Mouse (Mus musculus): ENCODE measurements around the gene Fgf8. TPM values are rescaled to one million over a fixed set of nuclear protein-coding genes. Genes with fewer than 3 reads are reported as not detected.

Gene Fgf8
- polyA plus RNA-seq, 1 experiment: not detected

GRCm38 (mm10) chr19:45741431-45742217 lies 1.1 kb downstream of the Fgf8 start:
- no peaks in the 10 kb centered on the region for H3K4me1 ChIP-seq (ENCODE audit: control insufficient read depth, insufficient read depth, low read length)
- H3K4me3 ChIP-seq (ENCODE audit: insufficient read depth, low read length): no peak overlapping the region
- TF ChIP-seq CTCF (IDR thresholded peaks at IDR 0.05; ENCODE audit: borderline replicate concordance, insufficient read depth, low read length): no peak
- no peak for TF ChIP-seq POLR2A (IDR thresholded peaks at IDR 0.05; ENCODE audit: low read depth, low read length)
- no peak overlapping the region for H3K27ac ChIP-seq (ENCODE audit: insufficient read depth, low read length)

GRCm38 (mm10) chr19:45740817-45741216 lies 1.9 kb downstream of the Fgf8 start:
- Histone ChIP-seq H3K4me1 (ENCODE audit: control insufficient read depth, insufficient read depth, low read length) (no peaks in the 10 kb centered on the region), H3K27ac (ENCODE audit: insufficient read depth, low read length) (no peak overlapping the region), H3K4me3 (ENCODE audit: insufficient read depth, low read length) (no peak overlapping the region)
- TF ChIP-seq POLR2A (IDR thresholded peaks at IDR 0.05; ENCODE audit: low read depth, low read length) (no peak), CTCF (IDR thresholded peaks at IDR 0.05; ENCODE audit: borderline replicate concordance, insufficient read depth, low read length) (no peak)

GRCm38 (mm10) chr19:45740233-45740632 lies 2.5 kb downstream of the Fgf8 start:
- H3K4me1 ChIP-seq (ENCODE audit: control insufficient read depth, insufficient read depth, low read length): no peaks in the 10 kb centered on the region
- no peak overlapping the region for H3K4me3 ChIP-seq (ENCODE audit: insufficient read depth, low read length)
- no peak overlapping the region for H3K27ac ChIP-seq (ENCODE audit: insufficient read depth, low read length)
- TF ChIP-seq CTCF (IDR thresholded peaks at IDR 0.05; ENCODE audit: borderline replicate concordance, insufficient read depth, low read length): no peak
- TF ChIP-seq POLR2A (IDR thresholded peaks at IDR 0.05; ENCODE audit: low read depth, low read length): no peak

- no peaks in the 10 kb centered on the region for H3K4me1 ChIP-seq (ENCODE audit: control insufficient read depth, insufficient read depth, low read length)
- H3K4me3 ChIP-seq (ENCODE audit: insufficient read depth, low read length): no peak overlapping the region
- no peak overlapping the region for H3K27ac ChIP-seq (ENCODE audit: insufficient read depth, low read length)
- TF ChIP-seq POLR2A (IDR thresholded peaks at IDR 0.05; ENCODE audit: low read depth, low read length) (no peak), CTCF (IDR thresholded peaks at IDR 0.05; ENCODE audit: borderline replicate concordance, insufficient read depth, low read length) (no peak)
Measured at GRCm38 (mm10) chr19:45738521-45738920, 4.2 kb downstream of the Fgf8 start.

GRCm38 (mm10) chr19:45737846-45738484 lies 4.8 kb downstream of the Fgf8 start:
- no peak overlapping the region for H3K27ac ChIP-seq (ENCODE audit: insufficient read depth, low read length)
- TF ChIP-seq CTCF (IDR thresholded peaks at IDR 0.05; ENCODE audit: borderline replicate concordance, insufficient read depth, low read length) (no peak), POLR2A (IDR thresholded peaks at IDR 0.05; ENCODE audit: low read depth, low read length) (no peak)
- H3K4me1 ChIP-seq (ENCODE audit: control insufficient read depth, insufficient read depth, low read length): no peaks in the 10 kb centered on the region
- no peak overlapping the region for H3K4me3 ChIP-seq (ENCODE audit: insufficient read depth, low read length)

GRCm38 (mm10) chr19:45737208-45737845 lies 5.4 kb downstream of the Fgf8 start:
- Histone ChIP-seq H3K4me1 (ENCODE audit: control insufficient read depth, insufficient read depth, low read length) (no peaks in the 10 kb centered on the region), H3K4me3 (ENCODE audit: insufficient read depth, low read length) (no peak overlapping the region), H3K27ac (ENCODE audit: insufficient read depth, low read length) (no peak overlapping the region)
- TF ChIP-seq POLR2A (IDR thresholded peaks at IDR 0.05; ENCODE audit: low read depth, low read length): no peak
- no peak for TF ChIP-seq CTCF (IDR thresholded peaks at IDR 0.05; ENCODE audit: borderline replicate concordance, insufficient read depth, low read length)

GRCm38 (mm10) chr19:45736855-45737207 lies 5.9 kb downstream of the Fgf8 start:
- H3K4me3 ChIP-seq (ENCODE audit: insufficient read depth, low read length): no peak overlapping the region
- H3K27ac ChIP-seq (ENCODE audit: insufficient read depth, low read length): no peak overlapping the region
- no peaks in the 10 kb centered on the region for H3K4me1 ChIP-seq (ENCODE audit: control insufficient read depth, insufficient read depth, low read length)
- TF ChIP-seq POLR2A (IDR thresholded peaks at IDR 0.05; ENCODE audit: low read depth, low read length) (no peak), CTCF (IDR thresholded peaks at IDR 0.05; ENCODE audit: borderline replicate concordance, insufficient read depth, low read length) (no peak)

GRCm38 (mm10) chr19:45736241-45736640 lies 6.5 kb downstream of the Fgf8 start:
- no peak overlapping the region for H3K4me3 ChIP-seq (ENCODE audit: insufficient read depth, low read length)
- H3K27ac ChIP-seq (ENCODE audit: insufficient read depth, low read length): no peak overlapping the region
- H3K4me1 ChIP-seq (ENCODE audit: control insufficient read depth, insufficient read depth, low read length): no peaks in the 10 kb centered on the region
- TF ChIP-seq POLR2A (IDR thresholded peaks at IDR 0.05; ENCODE audit: low read depth, low read length): no peak
- no peak for TF ChIP-seq CTCF (IDR thresholded peaks at IDR 0.05; ENCODE audit: borderline replicate concordance, insufficient read depth, low read length)

- no peaks in the 10 kb centered on the region for H3K4me1 ChIP-seq (ENCODE audit: control insufficient read depth, insufficient read depth, low read length)
- no peak overlapping the region for H3K27ac ChIP-seq (ENCODE audit: insufficient read depth, low read length)
- TF ChIP-seq POLR2A (IDR thresholded peaks at IDR 0.05; ENCODE audit: low read depth, low read length) (no peak), CTCF (IDR thresholded peaks at IDR 0.05; ENCODE audit: borderline replicate concordance, insufficient read depth, low read length) (no peak)
- H3K4me3 ChIP-seq (ENCODE audit: insufficient read depth, low read length): no peak overlapping the region
Measured at GRCm38 (mm10) chr19:45734762-45735161, 8.0 kb downstream of the Fgf8 start.

- Histone ChIP-seq H3K4me3 (ENCODE audit: insufficient read depth, low read length) (no peak overlapping the region), H3K4me1 (ENCODE audit: control insufficient read depth, insufficient read depth, low read length) (no peaks in the 10 kb centered on the region), H3K27ac (ENCODE audit: insufficient read depth, low read length) (no peak overlapping the region)
- TF ChIP-seq POLR2A (IDR thresholded peaks at IDR 0.05; ENCODE audit: low read depth, low read length): no peak
- TF ChIP-seq CTCF (IDR thresholded peaks at IDR 0.05; ENCODE audit: borderline replicate concordance, insufficient read depth, low read length): no peak
Measured at GRCm38 (mm10) chr19:45734191-45734590, 8.5 kb downstream of the Fgf8 start.
